Mouse (Mus musculus): ENCODE results near the gene Ccdc142. TPM values are rescaled to one million over a fixed set of nuclear protein-coding genes. Genes with fewer than 3 reads are reported as not detected.

The Ccdc142 gene
- polyA plus RNA-seq, 1 experiment, result 7.5 TPM

- Histone ChIP-seq H3K4me1 (ENCODE audit: control insufficient read depth, insufficient read depth, insufficient read length, low read length) (peaks cover 9% of the 10 kb centered on the region; the same call in 1 of the 2 replicates), H3K4me3 (ENCODE audit: low read depth, low read length) (no peak overlapping the region), H3K36me3 (ENCODE audit: control insufficient read depth, insufficient read depth, low read length) (peaks cover 23% of the 10 kb centered on the region; the same call in 1 of the 2 replicates), H3K27ac (ENCODE audit: insufficient read depth, low read depth, low read length) (no peak overlapping the region), H3K27me3 (ENCODE audit: control insufficient read depth, insufficient read depth, low read length) (no peaks in the 10 kb centered on the region)
- 74% methylated on average over 8 of the region's 8 CpGs for WGBS
- no peak for TF ChIP-seq CTCF (IDR thresholded peaks at IDR 0.05; ENCODE audit: extremely low read depth, insufficient read length, insufficient replicate concordance, low read depth, low read length)
- TF ChIP-seq POLR2A (IDR thresholded peaks at IDR 0.05; ENCODE audit: low read depth, low read length), result no peak
These were observed 50.3 kb downstream of the Ccdc142 start for GRCm38 (mm10) chr6:83151721-83152120.

GRCm38 (mm10) chr6:83153038-83153437 lies 51.6 kb downstream of the Ccdc142 start:
- TF ChIP-seq CTCF (IDR thresholded peaks at IDR 0.05; ENCODE audit: extremely low read depth, insufficient read length, insufficient replicate concordance, low read depth, low read length) (no peak), POLR2A (IDR thresholded peaks at IDR 0.05; ENCODE audit: low read depth, low read length) (no peak)
- Histone ChIP-seq H3K4me3 (ENCODE audit: low read depth, low read length) (no peak overlapping the region), H3K4me1 (ENCODE audit: control insufficient read depth, insufficient read depth, insufficient read length, low read length) (peaks cover 9% of the 10 kb centered on the region; the same call in 1 of the 2 replicates), H3K36me3 (ENCODE audit: control insufficient read depth, insufficient read depth, low read length) (peaks cover 11% of the 10 kb centered on the region; the same call in 1 of the 2 replicates), H3K27ac (ENCODE audit: insufficient read depth, low read depth, low read length) (no peak overlapping the region), H3K27me3 (ENCODE audit: control insufficient read depth, insufficient read depth, low read length) (no peaks in the 10 kb centered on the region)
- 74% methylated on average over 12 of the region's 12 CpGs for WGBS

GRCm38 (mm10) chr6:83153485-83153884 lies 52.1 kb downstream of the Ccdc142 start:
- TF ChIP-seq POLR2A (IDR thresholded peaks at IDR 0.05; ENCODE audit: low read depth, low read length) (no peak), CTCF (IDR thresholded peaks at IDR 0.05; ENCODE audit: extremely low read depth, insufficient read length, insufficient replicate concordance, low read depth, low read length) (no peak)
- Histone ChIP-seq H3K4me3 (ENCODE audit: low read depth, low read length) (no peak overlapping the region), H3K36me3 (ENCODE audit: control insufficient read depth, insufficient read depth, low read length) (peaks cover 8% of the 10 kb centered on the region; the same call in 1 of the 2 replicates), H3K27ac (ENCODE audit: insufficient read depth, low read depth, low read length) (no peak overlapping the region), H3K27me3 (ENCODE audit: control insufficient read depth, insufficient read depth, low read length) (no peaks in the 10 kb centered on the region), H3K4me1 (ENCODE audit: control insufficient read depth, insufficient read depth, insufficient read length, low read length) (peaks cover 9% of the 10 kb centered on the region; the same call in 1 of the 2 replicates)
- WGBS, result 44% methylated on average over 5 of the region's 5 CpGs

GRCm38 (mm10) chr6:83155552-83156238 lies 54.3 kb downstream of the Ccdc142 start:
- Histone ChIP-seq H3K27me3 (ENCODE audit: control insufficient read depth, insufficient read depth, low read length) (no peaks in the 10 kb centered on the region), H3K4me3 (ENCODE audit: low read depth, low read length) (peak overlapping the region; percentile 69), H3K4me1 (ENCODE audit: control insufficient read depth, insufficient read depth, insufficient read length, low read length) (peaks cover 9% of the 10 kb centered on the region; the same call in 1 of the 2 replicates), H3K27ac (ENCODE audit: insufficient read depth, low read depth, low read length) (no peak overlapping the region), H3K36me3 (ENCODE audit: control insufficient read depth, insufficient read depth, low read length) (peaks cover 1% of the 10 kb centered on the region; the same call in 1 of the 2 replicates)
- TF ChIP-seq CTCF (IDR thresholded peaks at IDR 0.05; ENCODE audit: extremely low read depth, insufficient read length, insufficient replicate concordance, low read depth, low read length), result no peak
- TF ChIP-seq POLR2A (IDR thresholded peaks at IDR 0.05; ENCODE audit: low read depth, low read length), result no peak
- WGBS, result 9% methylated on average over 23 of the region's 23 CpGs

GRCm38 (mm10) chr6:83156259-83156684 lies 54.9 kb downstream of the Ccdc142 start, which contains the start of the genes Wdr54 and 1700003E16Rik:
Wdr54 (minus strand) TSS chr6:83156397.
1700003E16Rik (plus strand) TSS chr6:83156404.
- Histone ChIP-seq H3K36me3 (ENCODE audit: control insufficient read depth, insufficient read depth, low read length) (peaks cover under 1% of the 10 kb centered on the region; the same call in 1 of the 2 replicates), H3K4me1 (ENCODE audit: control insufficient read depth, insufficient read depth, insufficient read length, low read length) (peaks cover 9% of the 10 kb centered on the region; the same call in 1 of the 2 replicates), H3K27me3 (ENCODE audit: control insufficient read depth, insufficient read depth, low read length) (no peaks in the 10 kb centered on the region), H3K4me3 (ENCODE audit: low read depth, low read length) (peak within 1 kb of the TSS; percentile 69), H3K27ac (ENCODE audit: insufficient read depth, low read depth, low read length) (no peak within 1 kb of the TSS)
- TF ChIP-seq CTCF (IDR thresholded peaks at IDR 0.05; ENCODE audit: extremely low read depth, insufficient read length, insufficient replicate concordance, low read depth, low read length), result no peak
- TF ChIP-seq POLR2A (IDR thresholded peaks at IDR 0.05; ENCODE audit: low read depth, low read length), result no peak
- WGBS, result 1% methylated on average over 32 of the region's 32 CpGs

Other genes starting within 250 kb of the Ccdc142 start
- gene Sema4f, start 161.8 kb upstream of the Ccdc142 start, polyA plus RNA-seq (2012; rRNA removed), result 0.29 and 0.34 TPM in 2 replicates
- 0.06 and 1.3 TPM in 2 replicates for gene M1ap, start 154.7 kb upstream of the Ccdc142 start, polyA plus RNA-seq (2012; rRNA removed)
- 2.2 and 6.1 TPM in 2 replicates for gene Dok1, start 68.1 kb upstream of the Ccdc142 start, polyA plus RNA-seq (2012; rRNA removed)
- 1.4 and 2.5 TPM in 2 replicates for gene Loxl3, start 67.4 kb upstream of the Ccdc142 start, polyA plus RNA-seq (2012; rRNA removed)
- gene Aup1, start 47.1 kb upstream of the Ccdc142 start, polyA plus RNA-seq (2012; rRNA removed), result 392 and 694 TPM in 2 replicates
- 15.0 and 24.3 TPM in 2 replicates for gene Htra2, start 46.3 kb upstream of the Ccdc142 start, polyA plus RNA-seq (2012; rRNA removed)
- gene Dqx1, start 43.8 kb upstream of the Ccdc142 start, polyA plus RNA-seq (2012; rRNA removed), result 22.1 and 48.6 TPM in 2 replicates
- gene Tlx2, start 31.3 kb upstream of the Ccdc142 start, polyA plus RNA-seq (2012; rRNA removed), result 3.5 and 4.9 TPM in 2 replicates
- 6.4 and 9.9 TPM in 2 replicates for gene Pcgf1, start 23.7 kb upstream of the Ccdc142 start, polyA plus RNA-seq (2012; rRNA removed)
- gene Lbx2, start 15.2 kb upstream of the Ccdc142 start, polyA plus RNA-seq (2012; rRNA removed), result 0.42 and 0.91 TPM in 2 replicates
- gene Gm42688, start within 50 bp of the Ccdc142 start, polyA plus RNA-seq (2012; rRNA removed), result 3.2 and 4.2 TPM in 2 replicates
- 73.8 and 82.0 TPM in 2 replicates for gene Mrpl53, start 7.4 kb downstream of the Ccdc142 start, polyA plus RNA-seq (2012; rRNA removed)
- 34.2 and 45.6 TPM in 2 replicates for gene Mogs, start 13.9 kb downstream of the Ccdc142 start, polyA plus RNA-seq (2012; rRNA removed)
- 91.6 and 183 TPM in 2 replicates for gene Wbp1, start 20.0 kb downstream of the Ccdc142 start, polyA plus RNA-seq (2012; rRNA removed)
- gene Ino80b, start 23.8 kb downstream of the Ccdc142 start, polyA plus RNA-seq (2012; rRNA removed), result 30.3 and 70.3 TPM in 2 replicates
- 47.3 and 179 TPM in 2 replicates for gene Rtkn, start 33.9 kb downstream of the Ccdc142 start, polyA plus RNA-seq (2012; rRNA removed)
- 0.90 and 1.3 TPM in 2 replicates for gene Wdr54, start 54.8 kb downstream of the Ccdc142 start, polyA plus RNA-seq (2012; rRNA removed)
- 0.09 TPM in 1 of 2 replicates, not detected in the other for gene 1700003E16Rik, start 54.8 kb downstream of the Ccdc142 start, polyA plus RNA-seq (2012; rRNA removed)
- 77.1 and 168 TPM in 2 replicates for gene Dctn1, start 64.3 kb downstream of the Ccdc142 start, polyA plus RNA-seq (2012; rRNA removed)
- gene Slc4a5, start 118.2 kb downstream of the Ccdc142 start, polyA plus RNA-seq (2012; rRNA removed), result 10.0 and 11.4 TPM in 2 replicates
- 2.8 and 3.3 TPM in 2 replicates for gene Mthfd2, start 224.3 kb downstream of the Ccdc142 start, polyA plus RNA-seq (2012; rRNA removed)
- gene Mob1a, start 224.4 kb downstream of the Ccdc142 start, polyA plus RNA-seq (2012; rRNA removed), result 4.1 and 19.5 TPM in 2 replicates
- 4.4 and 7.3 TPM in 2 replicates for gene Bola3, start 247.5 kb downstream of the Ccdc142 start, polyA plus RNA-seq (2012; rRNA removed)

Data from small intestine, adult 2 months (tissue).